Mouse (Mus musculus) thymus, adult 2 months (tissue): ENCODE data around the gene Anln.

ENCODE experiments used
- CTCF ChIP-seq: fragments of 200-500 bp; IDR thresholded peaks from 2 replicates; pipeline ENCODE4 v1.5.1; 2012; ENCODE audit warnings: mild to moderate bottlenecking, control low read depth, low read length, moderate library complexity, borderline replicate concordance; ENCODE audit not compliant: control insufficient read depth, poor library complexity, insufficient read depth; ENCODE audit errors: extremely low read depth
- POLR2A ChIP-seq: fragments of 200-500 bp; IDR thresholded peaks from 2 replicates; pipeline ENCODE4 v1.6.1; 2012; ENCODE audit warnings: mild to moderate bottlenecking, low read length, control low read depth, moderate library complexity; ENCODE audit not compliant: control insufficient read depth, poor library complexity, insufficient read depth; ENCODE audit errors: extremely low read depth

DNA sequence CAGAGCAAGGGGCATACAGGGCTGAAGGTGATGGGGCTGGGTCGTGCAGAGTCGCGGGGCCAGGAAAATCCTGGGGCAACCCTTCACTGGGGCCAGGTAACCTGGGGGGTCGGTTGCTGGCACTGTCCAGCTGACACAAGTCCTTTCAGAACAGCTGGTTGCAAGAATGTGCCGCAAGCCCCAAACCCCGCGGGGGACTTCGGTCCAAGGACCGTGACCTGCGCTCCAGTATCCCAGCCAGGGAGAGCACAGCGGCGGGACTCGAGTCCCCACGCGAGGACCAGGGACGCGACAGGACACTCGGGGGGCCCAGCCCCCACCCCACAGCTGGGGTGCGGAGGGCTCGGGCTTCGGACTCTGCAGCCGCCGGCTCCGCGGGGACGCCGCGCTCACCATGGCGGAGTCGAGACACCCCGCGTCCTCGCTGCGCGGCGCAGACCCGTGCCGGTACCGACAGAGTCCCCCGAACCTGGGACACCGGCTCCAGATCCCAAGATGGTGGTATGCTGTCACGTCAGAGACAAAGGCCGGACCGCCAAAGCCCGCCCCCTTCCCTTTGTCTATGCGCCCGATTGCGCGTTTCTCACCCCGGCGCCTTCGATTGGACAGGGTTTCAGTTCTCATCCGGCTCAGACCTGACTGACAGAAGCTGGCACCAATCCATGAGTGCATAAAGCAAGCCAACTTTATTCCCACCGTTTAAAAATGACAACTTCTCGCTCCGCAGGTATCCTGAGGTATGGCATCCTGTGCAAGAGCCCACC is 81.7 kb downstream of the Anln start, which contains the start of gene Zfp810:
- TF ChIP-seq POLR2A (peak; percentile 70), CTCF (no peak)
